Mouse (Mus musculus): ENCODE data around the gene Pde10a. TPM values are rescaled to one million over a fixed set of nuclear protein-coding genes. Genes with fewer than 3 reads are reported as not detected.

Pde10a gene
- polyA plus RNA-seq, 1 experiment from 2014 or later = 4.4 TPM

DNA sequence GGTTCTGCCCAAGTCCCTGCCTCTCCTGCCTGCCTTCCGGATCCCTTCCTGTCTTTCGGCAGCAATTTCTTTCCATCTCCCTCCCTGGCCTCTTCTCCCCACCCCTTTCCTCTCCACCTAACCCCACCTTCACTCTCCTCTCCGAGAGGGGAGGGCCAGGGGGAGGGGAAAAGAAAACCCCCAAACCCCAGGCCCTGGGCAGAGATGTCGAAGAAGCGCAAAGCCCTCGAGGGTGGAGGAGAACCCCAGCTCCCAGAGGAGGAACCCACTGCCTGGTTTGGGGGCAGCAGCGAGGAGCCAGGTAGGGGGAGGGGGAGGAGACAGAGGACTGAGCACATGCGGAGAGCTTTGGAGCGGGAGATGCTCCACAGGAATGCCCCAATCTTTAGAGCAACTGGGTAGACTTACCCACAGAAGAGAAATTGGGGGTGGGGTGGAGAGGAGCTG, 1.7 kb downstream of the Pde10a start:
- no peaks in the 10 kb centered on the region for H3K9me3 ChIP-seq
- H3K9ac ChIP-seq (replicated peaks) = no peak overlapping the region
- no peak for ATAC-seq (ENCODE audit: insufficient number of reproducible peaks, insufficient read depth, low FRiP score, low TSS enrichment, low read depth)
- peaks cover 29% of the 10 kb centered on the region for H3K4me1 ChIP-seq (replicated peaks)
- no peak overlapping the region for H3K27ac ChIP-seq
- WGBS = 13% methylated on average over 8 of the region's 9 CpGs
- H3K36me3 ChIP-seq = no peaks in the 10 kb centered on the region
- 0 out of 2 replicates have a peak overlapping the region, but pooled peaks have one; percentile 48 for H3K4me3 ChIP-seq (replicated peaks)
- H3K27me3 ChIP-seq = peaks cover 71% of the 10 kb centered on the region
- no peak overlapping the region for H3K4me2 ChIP-seq

GRCm38 (mm10) chr17:8528641-8529040, 3.5 kb downstream of the Pde10a start:
- Histone ChIP-seq H3K36me3 (no peaks in the 10 kb centered on the region), H3K4me2 (no peak overlapping the region), H3K9me3 (no peaks in the 10 kb centered on the region), H3K4me1 (replicated peaks) (peaks cover 28% of the 10 kb centered on the region), H3K27me3 (peaks cover 54% of the 10 kb centered on the region), H3K4me3 (replicated peaks) (no peak overlapping the region), H3K9ac (replicated peaks) (no peak overlapping the region), H3K27ac (no peak overlapping the region)
- 80% methylated on average over 3 of the region's 3 CpGs for WGBS
- no peak for ATAC-seq (ENCODE audit: insufficient number of reproducible peaks, insufficient read depth, low FRiP score, low TSS enrichment, low read depth)

DNA sequence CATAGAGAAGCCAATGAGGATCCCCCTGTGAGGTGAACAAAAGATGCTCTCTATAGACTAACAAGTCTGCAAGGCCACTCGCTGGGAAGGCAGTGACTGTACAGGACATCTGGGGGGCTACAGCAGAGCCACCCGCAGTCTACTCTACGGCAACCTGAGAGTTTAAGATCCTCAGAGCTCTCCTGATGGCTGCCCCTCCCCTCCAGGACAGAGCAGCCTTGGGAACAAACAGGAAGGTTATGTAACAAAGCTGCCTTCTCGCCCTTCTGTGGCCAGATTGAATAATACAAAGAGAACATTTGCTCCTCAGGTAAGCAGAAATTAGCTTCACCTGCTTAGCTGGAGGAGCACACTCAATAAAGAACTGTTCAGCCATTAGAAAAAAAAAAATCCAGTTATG, 7.4 kb downstream of the Pde10a start:
- no peak overlapping the region for H3K9ac ChIP-seq (replicated peaks)
- H3K4me2 ChIP-seq = no peak overlapping the region
- no peak for ATAC-seq (ENCODE audit: insufficient number of reproducible peaks, insufficient read depth, low FRiP score, low TSS enrichment, low read depth)
- H3K9me3 ChIP-seq = 0 out of 2 replicates have a peak, but pooled peaks cover 3% of the 10 kb centered on the region
- H3K4me3 ChIP-seq (replicated peaks) = no peak overlapping the region
- H3K27me3 ChIP-seq = peaks cover 16% of the 10 kb centered on the region
- no peak overlapping the region for H3K27ac ChIP-seq
- 68% methylated on average over 4 of the region's 4 CpGs for WGBS
- H3K4me1 ChIP-seq (replicated peaks) = no peaks in the 10 kb centered on the region
- no peaks in the 10 kb centered on the region for H3K36me3 ChIP-seq

DNA sequence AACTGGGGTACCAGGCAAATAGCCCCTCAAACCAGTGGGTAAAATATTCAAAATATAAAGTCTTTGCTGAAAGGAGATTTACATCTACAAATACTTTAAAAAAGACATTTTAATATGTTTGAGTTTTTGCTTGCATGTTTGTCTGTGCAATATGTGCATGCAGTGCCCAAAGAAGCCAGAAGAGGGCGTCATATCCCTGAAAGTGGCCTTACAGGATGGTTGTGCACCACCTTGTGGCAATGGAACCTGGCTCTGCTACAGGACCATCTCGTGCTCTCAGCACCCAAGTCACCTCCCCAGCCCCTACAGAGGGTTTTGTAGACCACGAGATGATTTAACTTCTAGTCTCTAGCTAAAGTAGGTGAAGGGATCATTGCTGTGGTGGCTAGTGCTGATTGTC, 8.7 kb downstream of the Pde10a start:
- Histone ChIP-seq H3K9ac (replicated peaks) (no peak overlapping the region), H3K4me3 (replicated peaks) (no peak overlapping the region), H3K36me3 (no peaks in the 10 kb centered on the region), H3K9me3 (0 out of 2 replicates have a peak, but pooled peaks cover 3% of the 10 kb centered on the region), H3K4me2 (no peak overlapping the region), H3K27me3 (peaks cover 4% of the 10 kb centered on the region), H3K27ac (no peak overlapping the region), H3K4me1 (replicated peaks) (no peaks in the 10 kb centered on the region)
- ATAC-seq (ENCODE audit: insufficient number of reproducible peaks, insufficient read depth, low FRiP score, low TSS enrichment, low read depth) = no peak
- 53% methylated on average over 3 of the region's 3 CpGs for WGBS

- Histone ChIP-seq H3K36me3 (no peaks in the 10 kb centered on the region), H3K27ac (no peak overlapping the region), H3K9me3 (0 out of 2 replicates have a peak, but pooled peaks cover 3% of the 10 kb centered on the region), H3K4me3 (replicated peaks) (no peak overlapping the region), H3K9ac (replicated peaks) (no peak overlapping the region), H3K27me3 (no peaks in the 10 kb centered on the region), H3K4me1 (replicated peaks) (peaks cover under 1% of the 10 kb centered on the region; the same call in 1 of the 2 replicates), H3K4me2 (no peak overlapping the region)
- 76% methylated on average over 6 of the region's 6 CpGs for WGBS
- no peak for ATAC-seq (ENCODE audit: insufficient number of reproducible peaks, insufficient read depth, low FRiP score, low TSS enrichment, low read depth)
These were observed 11.3 kb downstream of the Pde10a start for GRCm38 (mm10) chr17:8536522-8536921.

DNA sequence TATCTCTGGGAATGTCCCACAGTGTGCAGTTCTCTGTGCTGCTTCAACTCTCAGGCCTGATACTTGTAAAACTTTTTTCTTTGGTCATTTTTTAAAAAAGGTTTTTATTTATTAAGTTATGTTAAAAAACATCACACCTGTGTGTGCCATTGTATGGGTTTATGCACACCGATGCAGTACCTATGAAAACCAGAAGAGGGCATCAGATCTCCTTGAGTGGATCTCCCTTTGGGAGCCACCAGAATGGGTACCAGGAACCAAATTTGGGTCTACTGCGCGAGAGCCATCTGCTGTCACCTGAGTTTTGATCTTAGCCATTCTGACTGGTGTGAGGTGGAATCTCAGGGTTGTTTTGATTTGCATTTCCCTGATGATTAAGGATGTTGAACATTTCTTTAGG, 12.9 kb downstream of the Pde10a start:
- Histone ChIP-seq H3K9ac (replicated peaks) (no peak overlapping the region), H3K4me2 (no peak overlapping the region), H3K9me3 (0 out of 2 replicates have a peak, but pooled peaks cover 3% of the 10 kb centered on the region), H3K4me3 (replicated peaks) (no peak overlapping the region), H3K4me1 (replicated peaks) (peaks cover 13% of the 10 kb centered on the region), H3K36me3 (no peaks in the 10 kb centered on the region), H3K27me3 (no peaks in the 10 kb centered on the region), H3K27ac (no peak overlapping the region)
- WGBS = 74% methylated on average over 3 of the region's 3 CpGs
- no peak for ATAC-seq (ENCODE audit: insufficient number of reproducible peaks, insufficient read depth, low FRiP score, low TSS enrichment, low read depth)

GRCm38 (mm10) chr17:8541974-8542538, 16.9 kb downstream of the Pde10a start:
- Histone ChIP-seq H3K4me3 (replicated peaks) (no peak overlapping the region), H3K36me3 (no peaks in the 10 kb centered on the region), H3K9ac (replicated peaks) (no peak overlapping the region), H3K27me3 (no peaks in the 10 kb centered on the region), H3K4me1 (replicated peaks) (peaks cover 13% of the 10 kb centered on the region), H3K27ac (no peak overlapping the region; the same call in 1 of the 2 replicates), H3K9me3 (no peaks in the 10 kb centered on the region), H3K4me2 (no peak overlapping the region)
- 43% methylated on average over 14 of the region's 14 CpGs for WGBS
- no peak for ATAC-seq (ENCODE audit: insufficient number of reproducible peaks, insufficient read depth, low FRiP score, low TSS enrichment, low read depth)

DNA sequence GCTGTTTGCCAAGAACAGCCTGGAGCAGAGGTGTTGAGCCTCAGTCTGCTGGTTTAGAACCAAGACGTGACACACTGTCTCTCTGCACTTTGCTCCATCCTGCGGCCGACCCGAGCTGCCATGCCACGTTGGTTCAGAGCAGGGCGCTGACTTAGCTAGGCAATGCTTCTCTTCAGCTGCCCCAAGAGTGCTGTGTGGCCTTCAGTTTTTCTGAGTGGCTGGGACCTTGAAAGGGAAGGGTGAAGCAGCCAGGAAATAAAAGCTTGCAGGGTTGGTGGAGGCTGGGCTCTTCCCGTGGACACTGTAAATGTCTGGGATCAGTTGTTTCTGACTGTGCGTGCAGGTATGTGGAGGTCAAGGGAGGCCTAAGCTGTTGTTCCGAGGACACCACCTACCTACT, 21.2 kb downstream of the Pde10a start:
- 82% methylated on average over 9 of the region's 9 CpGs for WGBS
- Histone ChIP-seq H3K27me3 (no peaks in the 10 kb centered on the region; the same call in 1 of the 2 replicates), H3K27ac (no peak overlapping the region), H3K36me3 (no peaks in the 10 kb centered on the region), H3K9me3 (no peaks in the 10 kb centered on the region), H3K4me1 (replicated peaks) (peaks cover 16% of the 10 kb centered on the region), H3K9ac (replicated peaks) (no peak overlapping the region), H3K4me3 (replicated peaks) (no peak overlapping the region), H3K4me2 (no peak overlapping the region)
- no peak for ATAC-seq (ENCODE audit: insufficient number of reproducible peaks, insufficient read depth, low FRiP score, low TSS enrichment, low read depth)

- no peak overlapping the region for H3K4me2 ChIP-seq
- H3K4me1 ChIP-seq (replicated peaks) = peaks cover 6% of the 10 kb centered on the region
- 88% methylated on average over 4 of the region's 4 CpGs for WGBS
- H3K27ac ChIP-seq = no peak overlapping the region
- ATAC-seq (ENCODE audit: insufficient number of reproducible peaks, insufficient read depth, low FRiP score, low TSS enrichment, low read depth) = no peak
- peaks cover 10% of the 10 kb centered on the region; the same call in 1 of the 2 replicates for H3K27me3 ChIP-seq
- H3K4me3 ChIP-seq (replicated peaks) = no peak overlapping the region
- no peaks in the 10 kb centered on the region for H3K9me3 ChIP-seq
- H3K36me3 ChIP-seq = no peaks in the 10 kb centered on the region
- no peak overlapping the region for H3K9ac ChIP-seq (replicated peaks)
These were observed 23.6 kb downstream of the Pde10a start for GRCm38 (mm10) chr17:8548733-8549132.

DNA sequence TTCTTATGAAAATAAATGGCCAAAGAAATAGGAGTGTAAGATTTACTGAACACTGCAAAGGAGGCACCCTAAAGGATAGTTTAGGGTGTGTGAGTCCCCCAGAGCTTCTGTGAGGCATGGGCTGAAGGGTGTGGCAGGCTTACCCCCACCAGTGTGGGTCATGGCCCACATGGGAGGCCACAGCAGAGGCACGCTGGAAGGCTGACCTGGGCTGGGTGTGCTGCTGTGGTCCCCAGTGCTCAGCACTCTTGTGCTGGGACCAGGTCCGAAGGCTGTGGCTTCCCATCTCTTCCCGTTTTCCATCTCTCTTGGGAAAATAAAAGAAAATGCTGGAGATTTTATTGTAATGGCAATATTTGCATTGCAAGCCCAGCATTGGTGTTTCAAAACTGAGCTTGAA, 26.5 kb downstream of the Pde10a start:
- WGBS = 72% methylated on average over 3 of the region's 3 CpGs
- no peak for ATAC-seq (ENCODE audit: insufficient number of reproducible peaks, insufficient read depth, low FRiP score, low TSS enrichment, low read depth)

DNA sequence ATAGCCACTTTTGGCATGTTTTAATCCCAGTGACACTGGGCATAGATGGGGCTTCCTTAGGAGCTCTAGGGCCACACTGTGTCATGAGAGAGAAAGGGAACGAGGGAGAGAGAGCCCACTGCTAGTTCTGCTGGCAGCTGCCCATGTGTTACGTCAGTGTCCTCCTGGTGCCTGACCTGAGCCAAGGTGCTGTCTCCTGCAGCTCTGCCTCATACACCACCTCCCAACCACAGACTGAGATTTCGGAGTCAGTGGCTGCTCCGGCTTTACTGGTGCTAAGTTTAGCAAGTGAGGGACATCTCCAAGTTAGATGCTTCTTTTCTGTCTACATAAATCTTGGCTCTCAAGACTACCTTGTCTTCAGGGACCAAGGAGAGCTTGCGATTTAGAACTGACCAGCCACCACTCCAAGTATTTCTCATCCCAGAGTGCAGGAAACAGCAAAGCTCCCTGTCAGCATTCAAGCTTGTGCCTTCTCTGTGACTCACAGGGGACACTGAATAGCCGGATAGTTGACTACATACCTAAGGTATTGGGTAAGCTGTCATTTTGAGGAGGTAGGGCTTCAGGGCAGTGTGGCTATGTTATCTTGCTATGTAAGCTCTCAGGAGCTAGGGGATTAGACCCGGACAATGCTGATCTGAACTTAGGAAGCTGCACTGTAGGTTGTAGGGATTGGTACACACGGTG, 27.3 kb downstream of the Pde10a start:
- Histone ChIP-seq H3K36me3 (no peaks in the 10 kb centered on the region), H3K27ac (no peak overlapping the region), H3K4me1 (replicated peaks) (peaks cover 6% of the 10 kb centered on the region), H3K27me3 (peaks cover 10% of the 10 kb centered on the region; the same call in 1 of the 2 replicates), H3K4me2 (no peak overlapping the region), H3K9ac (replicated peaks) (no peak overlapping the region), H3K9me3 (no peaks in the 10 kb centered on the region), H3K4me3 (replicated peaks) (no peak overlapping the region)
- WGBS = 84% methylated on average over 8 of the region's 8 CpGs
- ATAC-seq (ENCODE audit: insufficient number of reproducible peaks, insufficient read depth, low FRiP score, low TSS enrichment, low read depth) = no peak

More for the DNA sequence above, 26.5 kb downstream of the Pde10a start:
- H3K4me3 ChIP-seq (replicated peaks) = no peak overlapping the region
- H3K9me3 ChIP-seq = no peaks in the 10 kb centered on the region
- no peak overlapping the region for H3K9ac ChIP-seq (replicated peaks)
- H3K27ac ChIP-seq = no peak overlapping the region
- peaks cover 10% of the 10 kb centered on the region; the same call in 1 of the 2 replicates for H3K27me3 ChIP-seq
- peak overlapping the region; percentile 15; the same call in 1 of the 2 replicates for H3K4me2 ChIP-seq
- H3K4me1 ChIP-seq (replicated peaks) = peaks cover 6% of the 10 kb centered on the region
- no peaks in the 10 kb centered on the region for H3K36me3 ChIP-seq

Measured in limb, embryonic 12.5 days (tissue).